Mouse (Mus musculus) heart, adult 11 months (tissue): ENCODE measurements around the gene Tbrg1.

Experiments used
- DNase-seq: peaks from one replicate; pipeline ENCODE4 v3.0.0; 2022

Gene Tbrg1

DNA sequence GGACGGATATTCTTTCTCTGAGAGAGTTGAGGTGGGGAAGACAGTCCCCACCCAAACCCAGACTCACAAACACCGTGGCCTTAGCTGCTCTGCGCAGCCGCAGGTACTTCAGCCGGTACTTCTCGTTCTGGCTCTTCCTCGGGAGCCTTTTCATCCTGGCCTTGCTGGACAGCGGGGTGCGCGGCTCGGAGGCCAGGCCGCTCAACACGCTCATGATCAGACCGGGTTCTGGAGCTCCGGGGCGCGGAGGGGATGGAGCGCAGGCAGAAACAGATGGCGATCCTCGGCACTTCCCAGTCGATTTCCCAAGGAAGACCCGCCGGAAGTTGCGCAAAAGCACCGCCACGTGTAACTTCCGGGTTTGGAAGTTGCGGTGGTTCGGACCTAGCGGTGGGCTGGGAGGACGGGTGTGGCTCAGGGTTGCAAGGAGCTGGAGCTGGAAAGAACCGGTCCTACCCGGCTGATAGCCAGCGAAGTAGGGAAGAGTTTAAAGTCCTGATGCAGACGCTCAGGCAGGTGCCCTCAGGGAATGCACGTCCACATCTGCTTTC is at the start of gene Tbrg1:
Tbrg1 (minus strand) TSS at position 382 of the 551 bp plus-strand sequence.
- DNase-seq, result peak; percentile 99

DNA sequence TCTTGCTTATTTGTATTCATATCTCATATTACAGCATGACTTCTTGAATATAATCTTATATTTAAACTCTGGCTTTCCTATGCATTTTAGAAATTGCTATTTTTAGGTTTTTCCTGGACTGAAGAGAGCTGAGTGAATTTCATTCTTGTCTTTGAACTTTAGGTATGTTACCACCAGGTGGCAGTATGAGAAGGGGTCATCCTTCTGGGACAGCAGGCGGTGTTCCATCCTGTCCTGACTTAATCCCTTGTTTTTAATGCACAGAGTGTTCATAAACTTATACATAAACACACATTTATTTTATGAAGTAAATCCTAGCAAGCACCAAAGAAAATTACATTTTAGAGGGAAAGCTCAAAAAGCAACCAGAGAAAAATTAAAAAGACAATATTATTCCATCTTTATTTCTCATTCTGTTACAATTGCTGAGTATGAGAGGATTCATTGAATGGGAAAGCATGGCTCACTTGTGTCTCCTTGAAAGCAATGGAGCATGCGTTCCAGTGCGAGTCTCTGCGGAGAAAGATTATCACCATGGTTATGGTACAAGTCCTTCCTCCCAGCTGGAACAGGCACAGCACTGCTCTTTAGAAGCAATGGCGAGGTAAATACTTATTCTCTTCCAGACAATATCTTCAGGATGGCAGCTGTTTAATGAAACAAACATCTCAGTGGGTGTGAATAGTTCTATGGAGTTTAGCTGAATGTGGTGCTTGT is 33.0 kb upstream of the Tbrg1 start:
- no peak for DNase-seq

DNA sequence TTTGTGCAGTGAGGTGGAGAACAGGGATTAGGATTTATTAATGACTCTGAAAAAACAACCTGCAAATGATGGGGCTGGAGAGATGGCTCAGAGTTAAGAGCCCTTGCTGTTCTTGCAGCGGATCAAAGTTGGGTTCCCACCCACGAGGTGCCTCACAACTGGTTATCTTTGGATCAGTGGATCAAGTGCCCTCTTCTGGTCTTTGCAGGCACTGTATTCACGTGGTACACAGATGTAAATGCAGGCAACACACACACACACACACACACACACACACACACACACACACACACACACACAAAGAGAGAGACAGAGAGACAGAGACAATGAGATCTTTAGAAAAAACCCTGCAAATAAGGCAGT is 30.8 kb upstream of the Tbrg1 start:
- no peak for DNase-seq

DNA sequence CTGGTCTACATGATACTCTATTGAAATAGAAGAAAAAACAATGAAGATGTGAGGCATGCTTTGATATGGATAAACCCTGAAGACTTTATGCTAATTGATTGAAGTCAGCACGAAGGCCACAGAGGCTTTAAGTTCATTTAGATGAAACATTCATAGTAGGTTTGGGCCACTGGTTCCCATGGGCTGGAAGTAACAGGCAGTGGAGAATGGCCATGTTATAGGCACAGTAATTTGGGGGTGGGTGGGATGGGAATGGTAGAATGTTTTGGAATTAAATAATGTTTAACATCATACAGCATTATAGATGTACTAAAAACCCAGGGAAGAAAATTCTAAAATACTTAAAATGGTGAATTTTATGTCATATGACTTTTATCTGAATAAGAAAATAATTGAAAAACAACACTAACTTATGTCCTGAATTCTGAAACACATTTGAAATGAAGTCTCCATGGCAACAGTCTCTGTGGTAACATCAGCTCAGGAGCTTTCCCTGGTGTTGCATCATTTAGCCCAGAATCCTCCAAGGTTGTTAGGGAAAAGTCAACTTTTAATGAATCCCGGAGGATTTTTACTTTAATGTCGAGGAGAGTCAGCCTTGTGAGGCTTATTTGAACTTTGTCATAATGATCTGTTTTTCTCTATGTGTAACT is 30.3 kb upstream of the Tbrg1 start:
- no peak for DNase-seq

DNA sequence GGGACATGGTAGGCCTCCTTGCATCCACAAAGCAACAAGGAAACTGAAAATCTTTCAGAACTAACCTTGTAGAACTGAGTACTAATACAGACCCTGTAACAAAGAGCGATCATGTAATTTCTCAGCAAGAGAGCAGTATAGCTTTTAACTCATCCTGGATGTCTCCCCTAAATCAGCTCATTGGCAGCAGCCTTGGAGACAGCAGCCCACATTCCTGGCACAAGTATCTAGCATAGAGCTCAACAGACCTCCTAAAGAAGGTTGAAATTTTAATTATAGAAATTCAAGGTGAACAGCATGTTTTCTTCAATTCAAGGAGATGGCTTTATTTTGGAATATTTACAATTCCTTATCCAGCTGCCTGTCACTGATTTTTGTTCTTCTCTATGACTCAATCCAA is 24.0 kb upstream of the Tbrg1 start:
- DNase-seq, result peak; percentile 59

DNA sequence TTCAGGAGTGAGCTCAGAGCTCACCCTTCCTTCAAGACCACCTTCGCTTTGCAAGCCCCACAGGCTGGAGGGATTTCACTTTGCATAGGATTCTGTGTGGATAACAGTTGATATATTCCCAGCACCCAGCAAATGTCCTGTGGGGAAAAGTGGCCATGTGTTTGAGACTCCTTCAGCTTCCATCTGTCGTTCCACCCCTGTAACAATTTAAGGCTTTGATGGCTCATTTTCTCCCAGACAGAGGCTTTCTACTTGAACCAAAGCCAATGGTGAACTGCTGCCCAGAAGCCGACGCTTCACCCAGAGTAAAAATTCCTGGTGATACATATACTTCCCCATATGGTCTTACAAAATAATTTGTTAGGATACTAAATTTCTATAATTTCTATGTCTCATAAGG is 18.2 kb upstream of the Tbrg1 start:
- DNase-seq, result no peak

DNA sequence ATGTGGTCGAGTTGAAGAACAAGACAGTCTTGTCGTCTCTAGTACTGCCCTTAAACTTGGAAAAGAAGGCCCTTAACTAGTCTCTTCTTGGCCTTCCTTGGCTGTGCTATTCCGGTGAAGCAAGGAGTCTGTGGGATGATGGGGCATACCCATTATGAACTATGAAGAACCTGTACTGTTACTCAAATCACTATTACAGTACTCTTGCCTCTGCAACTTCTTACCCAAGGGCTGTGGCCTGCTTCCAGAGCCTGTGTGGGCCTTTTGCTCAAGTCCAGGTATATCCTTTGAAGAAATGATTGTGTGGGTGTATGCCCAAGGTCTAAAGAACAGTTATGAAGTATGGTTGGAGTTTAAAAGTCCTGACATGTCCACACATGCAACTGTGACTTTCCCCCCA is 13.1 kb upstream of the Tbrg1 start:
- DNase-seq, result no peak

DNA sequence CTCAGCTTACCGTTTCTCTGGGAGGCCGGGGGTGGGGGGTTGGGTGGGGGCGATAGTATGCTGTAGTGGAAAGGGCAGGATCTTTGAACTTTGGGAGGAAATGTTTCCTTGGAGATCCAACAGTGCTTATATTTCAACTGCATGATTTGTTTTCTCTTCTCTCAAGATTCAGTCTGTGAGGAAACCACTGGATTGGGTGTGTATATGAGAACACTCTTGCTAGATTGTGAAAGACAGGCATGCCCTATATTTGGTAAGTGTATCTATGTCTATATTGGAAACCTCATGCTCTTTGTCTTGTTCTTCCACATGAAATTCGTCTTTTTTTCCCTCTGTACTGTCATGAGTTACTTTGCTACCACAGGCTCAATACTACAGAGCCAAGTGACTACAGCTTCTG is 12.6 kb upstream of the Tbrg1 start:
- no peak for DNase-seq

DNA sequence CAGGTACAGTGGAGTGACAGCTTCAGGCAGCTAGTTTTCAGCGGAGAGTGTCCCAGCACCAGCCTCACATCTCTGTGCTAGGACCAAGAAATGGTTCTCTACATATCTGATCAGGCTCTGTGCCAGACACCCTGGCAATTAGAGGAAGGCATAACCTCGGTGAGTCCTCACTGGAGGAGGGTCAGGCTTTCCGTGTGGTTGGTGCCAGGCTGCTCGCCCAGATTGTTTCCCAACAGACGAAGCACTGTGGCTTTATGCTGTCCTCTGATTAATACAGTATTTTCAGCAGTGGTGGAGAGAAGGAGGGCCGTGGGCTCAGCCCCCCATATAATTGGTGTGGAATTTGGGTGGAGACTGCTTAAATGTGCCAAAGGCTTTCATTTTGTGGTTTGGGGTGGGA is 12.0 kb upstream of the Tbrg1 start, which contains the start of gene Panx3:
Panx3 (minus strand) TSS at position 121 of the 400 bp plus-strand sequence.
- no peak for DNase-seq

DNA sequence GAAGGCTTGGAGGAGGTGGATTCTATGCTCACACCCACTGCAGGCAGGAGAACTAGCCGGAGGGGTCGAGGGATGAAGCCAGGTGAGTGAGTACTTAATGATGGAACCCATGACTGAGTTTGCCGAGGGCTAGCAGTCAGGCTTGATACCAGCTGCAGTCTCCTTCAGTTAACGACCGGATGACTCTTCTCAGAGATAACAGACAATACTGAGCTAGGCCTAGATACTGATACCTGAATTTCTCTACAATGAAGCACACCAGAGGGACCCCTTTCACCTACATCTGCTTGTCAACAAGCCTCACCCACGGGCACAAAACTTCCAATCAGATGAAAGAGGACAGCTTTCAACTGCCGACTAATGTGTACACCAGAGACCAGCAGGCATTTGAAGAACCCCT is 8.9 kb upstream of the Tbrg1 start:
- DNase-seq, result no peak

DNA sequence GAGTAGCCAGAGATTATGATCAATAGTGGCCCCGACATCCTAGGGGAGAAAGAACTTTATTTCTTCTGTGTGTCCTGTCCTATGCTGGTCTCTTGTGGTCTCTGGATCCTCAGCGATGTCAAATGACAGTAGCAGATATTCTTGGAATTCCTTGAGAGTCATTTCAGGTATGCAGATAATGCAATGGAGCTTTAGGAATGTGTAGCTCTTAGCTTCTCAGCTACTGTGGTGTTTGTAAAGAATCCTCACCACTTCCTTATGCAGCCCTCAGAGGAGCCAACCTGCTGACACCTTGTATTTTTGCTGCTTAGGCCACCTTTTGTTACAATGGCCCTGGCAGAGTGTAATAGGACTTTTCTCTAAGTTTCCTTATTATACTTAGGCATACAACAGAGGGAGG is 7.5 kb upstream of the Tbrg1 start:
- DNase-seq, result no peak

DNA sequence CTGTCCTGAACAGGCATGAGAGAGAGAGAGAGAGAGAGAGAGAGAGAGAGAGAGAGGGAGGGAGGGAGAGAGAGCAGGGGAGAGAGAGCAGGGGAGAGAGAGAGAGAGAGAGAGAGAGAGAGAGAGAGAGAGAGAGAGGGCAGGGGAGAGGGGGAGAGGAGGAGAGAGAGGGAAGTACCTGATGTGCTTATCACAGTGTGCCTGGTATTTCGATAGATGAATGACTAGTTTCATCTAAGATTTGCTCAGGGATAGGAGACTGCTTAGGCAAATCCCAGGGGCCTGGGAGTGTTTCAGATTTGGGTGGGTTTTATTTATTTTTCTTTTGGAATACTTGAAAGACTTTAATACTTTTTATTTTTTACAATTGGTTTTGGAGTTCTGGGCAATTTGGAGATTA is 6.1 kb upstream of the Tbrg1 start:
- no peak for DNase-seq

DNA sequence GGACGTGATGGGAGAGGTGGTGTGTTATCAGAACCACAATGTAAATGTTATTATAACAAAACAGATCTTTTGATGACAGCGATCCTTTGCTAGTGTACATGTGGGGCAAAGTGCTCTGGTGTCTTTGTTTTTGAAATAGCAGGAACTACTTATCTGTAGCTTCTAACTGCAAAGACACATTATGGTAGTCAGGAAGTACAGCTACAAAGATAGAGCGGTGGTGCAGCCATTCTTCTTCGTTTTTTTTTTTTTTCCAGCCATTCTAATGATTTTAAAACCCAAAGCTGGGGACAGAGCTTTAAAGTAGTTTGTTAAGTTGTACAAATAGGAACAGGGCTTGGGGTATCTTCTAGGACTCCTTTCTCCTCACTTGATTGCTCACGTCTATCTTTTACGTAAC is 2.3 kb upstream of the Tbrg1 start:
- DNase-seq, result no peak

DNA sequence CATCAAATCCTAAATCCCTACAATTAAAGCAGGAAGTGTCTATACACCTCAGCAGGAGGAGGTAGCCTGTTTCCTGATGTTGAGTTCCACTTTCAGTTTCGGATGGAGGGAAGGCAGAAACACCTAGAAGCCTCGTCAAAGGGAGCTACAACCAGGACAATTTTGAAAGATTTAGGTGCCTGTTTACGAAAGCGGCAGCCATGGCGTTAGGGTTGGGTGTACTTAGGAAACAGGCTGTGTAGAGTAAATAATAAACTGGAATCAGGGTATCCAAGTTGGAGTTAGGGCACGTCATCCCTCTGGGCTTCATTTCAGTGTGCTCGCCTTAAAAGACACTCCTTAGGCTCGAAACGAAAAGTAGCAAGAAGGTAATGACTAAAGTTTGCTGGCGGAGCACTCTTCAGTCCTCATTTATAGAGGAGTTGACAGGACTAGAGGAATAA is 652 bp downstream of the Tbrg1 start:
- DNase-seq, result peak; percentile 90

DNA sequence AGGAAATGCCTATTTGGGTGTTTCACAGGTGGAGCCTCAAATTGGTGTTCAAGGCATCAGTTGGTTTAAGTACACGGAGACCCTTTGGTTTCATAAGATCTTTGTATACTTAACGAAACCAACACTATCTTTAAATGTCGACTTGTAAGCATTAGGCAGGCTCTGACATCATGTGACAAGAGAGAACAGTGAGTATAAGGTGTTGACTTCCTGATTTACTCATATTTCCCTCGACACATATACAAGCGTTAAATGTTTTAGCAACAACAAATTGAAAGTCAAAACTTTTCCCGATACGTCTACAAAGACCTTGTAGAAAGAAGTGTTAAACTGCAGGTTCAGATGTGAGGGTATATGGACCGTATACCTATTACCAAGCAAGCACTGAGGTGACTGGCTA is 1.2 kb downstream of the Tbrg1 start:
- no peak for DNase-seq

DNA sequence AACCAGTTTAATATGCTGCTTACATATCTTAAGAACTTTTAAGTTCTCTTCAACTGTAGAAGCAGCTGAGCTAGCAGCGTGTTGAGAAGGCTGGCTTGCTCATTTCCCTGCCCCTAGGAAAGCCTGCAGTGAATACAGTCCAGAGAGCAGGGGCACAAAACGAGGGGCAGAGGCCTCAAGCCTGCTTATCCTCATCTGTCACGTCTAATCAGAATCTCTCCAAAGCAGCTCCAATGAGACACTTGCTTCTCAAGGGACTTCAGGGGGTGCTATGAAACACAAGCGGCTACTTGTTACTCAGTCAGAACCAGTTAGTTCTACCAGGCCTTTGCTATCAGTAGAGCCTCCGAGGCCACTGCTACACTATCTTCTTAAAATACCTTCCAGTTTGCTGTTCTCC is 3.3 kb downstream of the Tbrg1 start:
- no peak for DNase-seq

DNA sequence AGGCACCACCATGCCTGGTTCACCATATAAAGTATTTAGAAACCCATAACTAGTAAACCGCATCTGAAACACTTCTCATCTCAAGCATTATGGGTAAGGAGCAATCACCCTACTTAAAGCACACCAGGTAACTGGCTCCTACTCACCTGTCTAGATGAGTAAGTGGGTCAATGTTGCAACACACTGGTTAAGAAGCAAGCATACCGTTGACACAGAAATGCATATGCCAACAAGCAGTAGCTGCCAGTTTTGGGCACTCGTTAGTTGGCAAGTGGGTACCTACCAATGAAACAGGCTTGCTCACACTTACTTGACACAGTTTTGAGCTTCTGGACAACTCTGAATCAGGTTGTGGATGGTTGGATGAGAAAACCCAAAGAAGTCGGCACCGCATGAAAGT is 6.5 kb downstream of the Tbrg1 start:
- no peak for DNase-seq

DNA sequence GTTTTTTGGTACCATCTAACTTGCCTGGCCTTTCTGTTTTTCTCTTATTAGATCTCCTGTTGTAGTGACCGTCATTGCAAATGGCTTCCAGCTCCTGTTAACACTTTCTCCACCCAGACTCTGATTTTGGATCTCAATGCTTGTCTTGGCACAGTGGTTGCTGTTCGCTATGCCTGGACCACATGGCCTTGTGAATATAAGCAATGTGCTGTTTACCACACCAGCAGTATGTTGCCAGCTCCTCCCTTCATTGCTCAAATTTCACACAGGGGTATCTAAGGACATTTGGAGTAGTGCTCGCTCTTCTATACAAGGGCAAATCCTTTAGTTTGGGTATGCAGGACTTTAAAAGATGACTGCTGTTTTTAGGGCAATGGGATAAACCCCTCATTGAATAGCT is 10.9 kb downstream of the Tbrg1 start:
- DNase-seq, result peak; percentile 86

DNA sequence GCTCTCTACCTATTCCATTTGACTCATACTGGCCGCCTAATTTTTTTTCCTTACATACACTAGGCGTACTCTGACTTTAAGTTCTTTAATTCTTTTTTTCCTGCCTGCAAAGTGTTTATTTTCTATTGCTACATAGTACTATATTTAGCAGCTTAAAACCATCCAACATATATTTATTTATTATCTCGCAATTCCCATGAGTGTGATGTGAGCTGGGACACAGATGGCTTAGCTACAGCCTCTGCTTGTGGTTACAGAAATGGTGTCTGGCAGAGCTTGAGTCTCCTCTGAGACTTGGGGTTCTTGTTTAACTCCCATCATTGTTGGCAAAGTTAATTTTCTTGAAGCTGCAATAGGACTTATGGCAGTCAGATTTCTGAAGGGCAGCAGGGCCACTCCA is 18.4 kb downstream of the Tbrg1 start:
- DNase-seq, result no peak

DNA sequence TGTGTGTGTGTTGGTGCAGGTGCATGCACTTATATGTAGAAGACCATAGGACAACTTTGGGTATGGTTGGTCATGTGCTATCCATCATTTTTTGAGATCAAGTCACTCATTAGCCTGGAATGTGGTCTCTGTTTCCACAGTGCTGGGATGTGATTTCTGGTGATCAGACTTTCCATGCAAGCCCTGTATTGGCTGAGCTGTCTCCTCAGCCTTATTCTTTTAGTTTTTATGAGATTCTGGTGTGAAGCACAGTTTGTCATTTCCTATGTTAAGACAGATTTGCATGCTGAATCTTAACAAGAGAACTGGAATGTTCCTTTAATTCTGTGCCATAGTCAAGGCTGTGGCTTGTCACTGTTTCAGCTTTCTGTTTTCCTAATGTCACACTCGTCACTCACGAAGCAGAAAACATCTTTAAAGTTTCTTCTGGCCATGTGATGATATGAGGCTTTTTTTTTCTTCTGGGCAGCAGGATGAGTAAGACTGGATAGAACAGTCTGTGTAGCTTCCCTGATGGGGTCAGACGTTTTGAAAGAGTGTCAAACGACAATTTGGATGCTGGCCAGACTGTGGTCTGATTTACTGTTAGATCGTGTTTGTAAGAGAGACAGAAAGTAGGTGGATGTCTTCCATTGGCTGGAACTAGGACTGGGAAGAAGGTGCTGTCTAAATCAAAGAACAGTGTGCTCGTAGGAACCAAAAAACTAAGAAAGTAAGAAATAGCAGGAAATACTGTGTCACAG is 20.1 kb downstream of the Tbrg1 start:
- DNase-seq, result no peak

DNA sequence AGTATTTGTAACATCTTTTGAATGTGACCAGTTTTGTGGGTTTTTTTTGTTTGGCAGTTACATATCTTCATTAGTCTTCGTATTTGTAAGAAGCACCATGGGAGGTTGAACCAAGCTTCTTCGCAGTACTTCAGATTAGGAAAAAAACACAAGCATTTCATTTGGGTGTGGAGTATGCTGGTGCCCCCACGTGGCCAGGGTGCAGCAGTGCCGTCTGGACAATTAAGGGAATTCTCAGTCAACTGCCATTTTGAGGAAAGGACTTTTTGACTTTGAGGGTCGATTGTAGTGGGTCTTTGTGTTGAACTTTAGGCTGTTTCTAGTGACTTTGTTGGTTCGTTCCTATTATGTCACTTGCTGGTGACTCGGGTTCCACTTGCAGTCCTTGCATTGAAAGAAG is 20.8 kb downstream of the Tbrg1 start:
- DNase-seq, result peak; percentile 87

DNA sequence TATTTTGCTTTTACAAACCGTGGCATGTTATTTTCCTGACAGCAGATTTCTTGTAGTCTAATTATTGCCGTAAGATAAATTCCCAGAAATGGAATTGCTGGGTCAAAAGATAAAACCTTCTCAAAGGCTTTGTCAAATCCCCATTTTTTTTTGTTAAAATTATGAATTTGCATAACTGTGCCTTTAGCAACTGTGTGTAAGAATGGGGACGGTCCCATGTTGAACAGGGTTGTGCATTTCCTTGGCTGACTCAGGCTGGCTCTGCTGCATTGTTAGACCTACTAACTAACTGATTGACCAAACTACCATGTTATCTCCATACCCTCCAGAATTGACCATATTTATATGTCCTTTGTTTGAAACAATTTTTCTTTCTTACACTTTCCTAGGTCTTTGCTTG is 22.8 kb downstream of the Tbrg1 start:
- DNase-seq, result no peak

DNA sequence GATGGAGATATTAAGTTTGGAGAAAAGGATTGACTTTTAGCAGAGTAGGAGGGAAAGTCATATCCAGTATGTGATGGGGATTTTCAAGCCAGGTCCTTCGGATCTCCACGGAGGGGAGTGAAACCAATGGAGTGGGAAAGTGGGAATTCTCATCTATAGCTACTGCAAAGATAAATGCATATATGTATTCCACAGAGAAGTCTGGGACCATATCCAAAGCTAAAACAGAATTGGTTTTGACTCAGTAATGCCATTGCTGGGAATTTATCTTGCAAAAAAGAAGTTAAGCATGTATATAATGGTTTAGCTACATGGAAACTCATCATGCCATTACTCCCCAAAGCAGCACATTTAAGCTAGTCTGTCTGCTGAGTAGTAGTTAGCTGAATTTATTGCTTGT is 24.8 kb downstream of the Tbrg1 start:
- no peak for DNase-seq

DNA sequence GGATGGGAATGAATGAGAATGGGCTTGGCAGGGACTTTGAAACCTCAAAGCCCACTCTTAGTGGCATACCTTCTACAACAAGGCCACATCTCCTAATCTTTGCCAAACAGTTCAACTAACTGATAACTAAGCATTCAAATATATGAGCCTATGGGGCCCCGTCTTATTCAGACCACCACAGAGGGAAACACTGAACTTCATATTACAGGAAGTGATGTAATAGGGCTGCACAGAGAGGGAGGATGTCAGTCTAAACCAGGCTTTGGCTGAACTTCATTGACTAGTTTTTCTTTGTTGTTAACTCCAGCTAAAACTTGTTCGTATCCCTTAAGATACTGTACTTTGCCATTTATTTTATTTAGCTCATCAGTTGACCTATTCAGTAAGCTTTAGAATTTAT is 27.2 kb downstream of the Tbrg1 start:
- DNase-seq, result no peak
